Mouse (Mus musculus) ZHBTc4 (cell line): ENCODE measurements around the gene Adamts18.

Experiments used
- DNase-seq: peaks from one replicate; pipeline ENCODE4 v3.0.0-alpha.2; 2011; ENCODE audit warnings: low read depth, low spot score

The Adamts18 gene

DNA sequence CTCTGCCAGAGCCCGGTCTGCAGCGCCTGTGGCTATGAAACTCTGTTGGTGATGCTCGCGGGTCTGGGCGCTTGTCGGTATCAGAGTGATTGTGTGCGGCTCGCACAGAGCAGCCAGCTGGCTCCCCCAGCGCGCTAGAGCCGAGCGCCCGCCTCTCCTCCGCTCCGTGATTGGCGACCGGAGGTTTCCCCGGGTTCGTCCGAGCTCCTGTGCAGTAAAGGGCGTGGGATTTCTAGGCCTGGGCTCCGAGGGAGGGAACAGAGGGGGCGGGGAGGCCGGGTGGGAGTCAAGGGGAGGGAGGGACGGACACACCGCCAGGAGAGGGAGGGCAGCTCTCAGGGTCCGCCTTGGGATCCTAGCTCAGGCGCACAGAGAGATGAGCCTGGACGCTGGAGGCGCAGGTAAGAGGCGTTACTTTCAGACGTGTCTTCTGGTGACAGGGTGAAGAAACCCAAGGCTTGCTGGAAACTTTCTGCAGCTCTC lies at the start of gene Adamts18:
Gene Adamts18 (minus strand): TSS at position 86 of the 483 bp plus-strand sequence.
- peak; percentile 73 for DNase-seq

DNA sequence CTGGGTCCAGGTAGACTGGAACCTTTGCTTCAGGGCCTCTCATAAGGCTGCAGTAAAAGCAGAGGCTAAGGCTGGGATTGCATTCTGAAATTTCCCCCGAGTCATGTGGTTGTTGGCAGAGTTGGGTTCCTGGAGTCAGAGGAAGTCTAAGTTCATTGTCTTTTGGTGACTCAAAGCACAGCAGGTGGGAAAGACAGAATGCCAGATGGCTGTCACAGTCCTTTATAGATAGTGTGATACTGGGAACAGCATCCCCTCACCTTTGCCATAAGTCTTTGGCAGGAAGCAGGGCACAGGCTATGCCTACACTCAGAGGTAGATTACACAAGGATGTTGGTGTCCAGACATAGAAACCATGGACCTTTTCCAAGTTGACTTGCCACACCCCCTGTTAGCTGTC lies 47.9 kb upstream of the Adamts18 start:
- no peak for DNase-seq

DNA sequence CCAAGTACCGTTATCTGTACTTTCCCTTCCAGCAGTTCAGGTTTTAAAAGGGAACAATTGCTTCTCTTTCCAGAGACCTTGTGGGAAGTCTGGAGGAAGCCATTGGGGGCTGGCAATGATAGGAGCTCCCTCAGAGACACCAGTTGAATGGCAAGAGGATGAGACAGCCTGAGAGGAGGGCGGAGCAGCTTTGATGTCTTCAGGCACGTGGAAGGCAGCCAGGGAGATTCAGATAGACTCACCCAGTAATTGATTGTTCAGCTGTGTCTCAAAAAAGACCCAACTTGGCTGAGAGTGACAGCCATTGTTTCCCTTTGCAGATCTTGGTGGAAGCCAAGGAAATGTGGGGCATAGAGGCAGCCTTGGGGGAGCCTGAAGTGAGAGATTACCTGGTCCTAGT lies 42.8 kb upstream of the Adamts18 start:
- DNase-seq = peak; percentile 16

DNA sequence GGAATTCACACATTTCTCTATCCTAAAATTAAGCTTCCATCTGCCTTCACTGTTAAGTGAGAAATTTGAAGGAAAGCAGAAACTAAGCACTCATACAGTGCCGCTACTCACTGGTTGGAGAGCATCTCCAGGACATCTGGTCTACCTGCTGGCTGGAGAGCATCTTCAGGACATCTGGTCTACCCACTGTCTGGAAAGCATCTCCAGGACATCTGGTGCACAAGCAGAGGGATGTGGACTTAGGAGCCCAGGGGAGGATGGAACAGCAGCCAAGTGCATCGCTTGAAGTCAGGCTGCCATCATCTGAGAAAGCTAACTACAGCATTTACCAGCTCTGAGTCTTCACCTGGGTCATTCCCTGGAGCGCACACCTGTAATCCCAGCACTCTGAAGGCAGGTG lies 38.0 kb upstream of the Adamts18 start:
- no peak for DNase-seq

DNA sequence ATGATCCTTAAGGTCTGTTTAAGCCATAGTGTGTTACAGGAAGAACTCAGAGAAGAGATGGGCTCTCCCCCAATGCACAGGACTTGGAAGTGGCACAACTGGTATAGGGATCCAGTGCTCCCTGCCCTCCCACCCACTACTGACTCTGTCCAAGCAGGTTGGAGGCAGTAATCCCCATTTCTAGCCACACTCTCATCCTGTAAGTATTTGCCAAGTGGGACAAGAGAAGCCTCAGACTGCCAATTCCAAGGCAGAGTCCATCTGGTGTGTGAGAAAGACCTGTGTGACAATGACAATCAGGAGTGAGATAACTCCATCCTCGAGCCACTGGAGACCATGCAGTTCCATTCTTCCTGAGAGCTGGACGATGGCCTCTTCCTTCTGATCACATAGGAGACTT lies 36.6 kb upstream of the Adamts18 start:
- no peak for DNase-seq

DNA sequence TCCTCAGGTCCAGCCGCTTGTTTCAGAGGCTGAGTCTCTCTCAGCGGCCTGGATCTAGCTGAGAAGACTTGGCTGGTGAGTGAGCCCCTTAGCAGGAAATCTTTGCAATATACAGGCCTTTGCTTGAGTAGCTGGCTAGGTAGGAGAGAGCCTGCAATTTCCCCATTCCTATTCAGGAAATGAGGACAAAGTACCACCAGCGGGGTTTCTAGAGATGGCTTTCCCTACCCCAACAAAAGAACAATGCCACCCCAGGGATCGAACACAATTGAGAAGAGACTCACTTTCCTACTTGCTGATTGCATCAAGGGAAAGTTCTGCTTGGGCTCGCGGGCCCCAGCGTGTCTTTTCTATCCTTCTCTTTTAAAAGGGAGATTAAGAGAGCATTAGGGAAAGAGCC lies 35.5 kb upstream of the Adamts18 start:
- peak; percentile 75 for DNase-seq

DNA sequence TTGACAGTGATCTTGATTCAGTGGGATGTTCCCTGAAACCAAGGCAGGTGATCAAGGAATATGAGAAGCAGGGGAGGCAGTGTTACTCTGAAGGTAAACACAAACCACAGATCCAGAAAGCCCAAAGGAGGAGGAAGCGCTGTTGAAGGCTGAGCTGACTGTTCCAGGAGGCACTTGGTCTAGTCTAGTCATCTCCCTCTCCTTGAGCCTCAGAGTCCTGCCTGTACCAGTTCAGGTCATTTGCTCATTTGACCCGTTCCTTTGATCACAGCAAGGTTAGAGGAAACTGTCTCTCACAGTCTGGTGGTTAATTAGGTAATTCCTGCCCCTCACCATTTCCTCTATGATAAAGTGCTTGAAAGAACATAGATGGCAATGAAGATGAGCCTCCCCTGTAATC lies 34.0 kb upstream of the Adamts18 start:
- DNase-seq = no peak

DNA sequence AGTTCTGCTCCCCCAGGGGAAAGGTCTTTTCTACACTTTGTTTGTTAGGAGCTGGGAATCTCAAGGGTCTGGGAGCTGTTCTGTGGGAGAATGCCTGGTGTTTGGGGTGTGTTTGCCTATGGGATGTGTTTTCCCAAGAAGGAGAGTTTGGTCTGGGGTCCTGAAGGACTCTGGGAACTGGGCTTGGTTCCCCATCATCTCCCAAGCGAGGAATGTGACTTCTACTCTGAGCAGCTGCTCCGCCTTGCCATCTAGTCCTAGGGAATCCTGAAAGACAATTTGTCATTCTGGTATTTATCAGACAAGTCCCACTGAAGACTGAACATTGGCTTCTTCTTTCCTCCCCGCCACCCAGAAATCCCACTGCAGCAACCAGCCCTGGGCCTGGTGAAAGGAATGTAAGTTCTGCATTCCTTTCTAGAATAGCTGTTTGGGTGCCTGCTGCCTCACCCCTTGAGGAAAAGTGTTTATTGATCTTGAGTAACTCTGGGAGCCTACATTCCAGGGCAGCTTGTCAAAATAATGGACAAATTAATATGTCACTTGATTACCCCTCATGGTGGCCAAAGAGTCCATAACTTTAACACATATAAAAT lies 30.0 kb upstream of the Adamts18 start:
- DNase-seq = peak; percentile 9

DNA sequence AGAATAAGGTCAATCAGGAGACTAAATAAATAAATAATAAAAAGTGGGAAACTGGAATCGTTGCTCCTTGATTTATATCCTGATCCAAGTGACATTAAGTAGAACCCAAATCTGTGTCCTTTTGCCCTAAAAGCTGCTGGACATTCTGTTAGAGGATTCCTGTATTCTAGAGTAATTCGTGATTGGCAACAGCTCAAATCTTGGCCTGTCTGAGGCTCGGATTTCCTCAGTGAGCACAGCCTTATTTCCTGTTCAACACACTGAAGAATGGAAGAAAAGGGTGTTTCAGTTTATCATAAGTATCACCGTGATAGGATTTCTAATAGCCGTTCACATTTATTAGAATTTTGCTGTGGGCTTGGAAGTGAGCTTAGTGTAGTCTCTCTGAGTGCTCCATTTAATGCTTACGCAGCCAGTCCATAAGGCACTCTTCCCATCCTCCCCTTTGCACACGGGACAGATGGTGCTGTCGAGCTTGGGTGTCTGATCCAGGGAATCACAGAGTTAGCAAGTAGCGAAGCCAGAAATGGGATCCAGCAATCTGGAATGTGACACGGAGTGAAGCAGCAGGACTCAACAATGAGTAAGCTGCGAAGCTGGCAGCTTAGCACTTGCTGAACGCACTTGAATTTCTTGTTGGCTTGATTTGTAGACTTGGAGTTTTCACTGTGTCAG lies 25.0 kb upstream of the Adamts18 start:
- no peak for DNase-seq

DNA sequence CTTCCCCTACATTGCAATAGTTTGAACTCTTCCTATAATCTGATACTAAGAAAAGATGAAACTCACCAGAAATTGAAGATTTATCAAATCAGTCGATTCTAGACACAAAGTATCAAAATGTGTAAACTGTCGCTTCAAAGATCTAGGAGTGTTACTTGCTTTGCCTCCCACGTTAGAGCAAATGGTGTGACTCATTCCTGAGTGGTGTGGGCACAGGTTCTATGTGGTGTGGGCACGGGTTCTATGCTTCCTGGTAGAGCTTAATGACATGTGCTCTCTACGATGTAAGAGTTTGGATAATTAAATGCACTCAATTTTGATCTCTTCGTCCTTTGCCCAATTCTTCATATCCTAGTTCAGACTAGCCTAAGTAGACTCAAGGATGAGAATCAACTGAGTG lies 23.9 kb upstream of the Adamts18 start:
- no peak for DNase-seq

DNA sequence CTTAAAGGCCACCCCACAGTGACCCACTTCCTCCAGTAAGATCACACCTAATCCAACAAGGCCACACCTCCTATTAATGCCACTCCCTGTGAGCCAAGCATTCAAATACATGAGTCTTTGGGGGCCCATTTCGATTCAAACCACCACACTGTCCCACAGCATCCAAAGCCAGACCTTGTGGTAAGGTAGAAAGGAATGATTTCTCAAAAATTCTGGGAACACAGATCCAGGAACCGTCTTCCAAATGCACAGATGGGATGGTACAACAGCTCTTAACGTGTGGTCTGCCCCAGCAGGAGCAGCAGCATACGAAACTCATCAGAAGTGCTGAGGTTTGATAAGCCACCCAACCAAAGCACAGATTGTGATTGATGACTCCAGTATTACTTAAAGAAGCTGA lies 18.0 kb upstream of the Adamts18 start:
- DNase-seq = no peak

DNA sequence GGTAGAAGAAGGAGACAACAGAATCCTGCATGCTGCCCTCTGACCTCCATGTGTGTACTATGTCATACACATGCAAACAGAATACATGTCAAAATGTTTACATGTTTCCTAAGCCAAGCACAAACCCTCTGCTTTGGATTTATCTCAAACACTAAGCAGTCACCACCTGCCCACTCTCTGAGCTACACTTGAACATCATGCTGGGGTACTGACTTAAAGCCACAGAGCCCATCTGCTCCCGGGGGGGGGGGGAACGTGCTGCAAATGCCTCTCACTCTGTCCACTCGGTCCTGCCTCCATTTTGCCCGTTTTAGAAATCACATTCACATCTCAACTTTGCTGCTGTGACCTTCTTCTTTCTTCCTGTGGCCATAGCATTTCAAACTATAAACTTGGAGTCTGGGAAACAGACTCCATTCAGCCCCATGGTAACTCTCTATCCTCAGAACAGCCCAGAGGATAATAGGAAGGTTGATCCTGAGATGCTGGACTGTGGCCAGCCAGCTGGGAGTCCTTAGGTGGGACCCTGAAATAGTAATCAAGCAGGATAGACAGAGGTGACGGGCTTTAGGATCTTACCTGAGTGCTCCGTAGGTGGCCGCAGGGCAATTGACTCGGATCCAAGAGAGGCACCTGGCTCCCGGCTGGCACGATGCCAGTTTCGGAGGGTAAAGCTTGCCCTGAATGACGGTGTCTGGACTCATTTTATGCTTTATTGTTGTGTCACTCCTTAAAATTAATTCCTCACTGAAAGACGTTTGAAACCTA lies 17.0 kb upstream of the Adamts18 start:
- no peak for DNase-seq

DNA sequence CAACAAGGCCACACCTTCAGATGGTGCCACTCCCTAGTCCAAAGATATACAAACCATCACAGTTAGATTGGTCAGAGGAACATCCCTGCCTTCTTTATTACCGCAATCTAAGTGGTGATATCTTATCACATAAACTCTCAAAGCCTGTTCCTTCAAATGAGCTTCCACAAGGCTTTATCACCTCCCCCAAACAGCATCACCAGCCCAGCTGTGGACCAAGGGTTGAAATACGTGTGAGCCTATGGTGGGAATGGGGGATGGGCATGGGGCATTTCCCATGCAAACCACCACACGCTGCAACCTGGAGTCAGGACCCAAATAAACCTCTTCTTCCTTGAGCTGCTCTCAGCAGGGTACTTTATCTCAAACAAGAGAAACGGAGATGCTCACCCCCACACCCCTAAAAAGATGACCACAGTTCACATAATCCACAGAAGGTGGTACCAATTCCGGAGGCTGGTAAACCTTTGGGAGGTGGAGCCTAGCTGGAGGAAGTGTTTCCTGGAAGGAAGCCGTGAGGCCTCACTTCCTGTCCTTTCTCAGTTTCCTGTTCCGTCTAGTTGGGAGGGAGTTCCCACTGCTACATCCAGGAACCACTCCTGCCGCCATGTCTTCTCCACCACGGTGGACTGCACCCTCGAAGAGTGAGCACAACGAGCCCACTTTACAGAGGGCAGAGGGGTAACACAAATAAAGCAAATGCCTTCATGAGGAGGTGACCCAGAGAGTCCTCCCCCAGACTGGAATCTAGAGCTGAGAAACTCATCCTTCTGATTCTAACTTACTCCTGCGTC lies 11.5 kb upstream of the Adamts18 start:
- no peak for DNase-seq

DNA sequence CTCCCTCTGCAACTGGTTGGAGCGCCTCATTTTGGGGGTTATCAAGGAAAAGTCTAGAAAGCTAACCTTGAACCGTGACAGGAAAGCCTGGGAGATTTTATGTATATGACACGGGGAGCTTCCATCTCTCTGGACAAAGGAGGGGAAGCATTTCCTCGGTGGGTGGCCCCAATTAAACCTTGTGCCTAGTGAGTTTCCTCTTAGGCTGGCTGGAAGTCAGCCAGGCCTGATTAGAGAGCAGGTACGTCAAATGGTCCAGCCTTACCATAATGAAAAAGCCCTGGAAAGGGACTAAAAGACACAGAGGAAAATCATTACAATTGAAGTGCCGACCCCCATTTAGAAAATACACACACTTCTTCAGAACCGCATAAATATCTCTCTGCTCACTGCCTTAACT lies 10.3 kb upstream of the Adamts18 start:
- DNase-seq = no peak

DNA sequence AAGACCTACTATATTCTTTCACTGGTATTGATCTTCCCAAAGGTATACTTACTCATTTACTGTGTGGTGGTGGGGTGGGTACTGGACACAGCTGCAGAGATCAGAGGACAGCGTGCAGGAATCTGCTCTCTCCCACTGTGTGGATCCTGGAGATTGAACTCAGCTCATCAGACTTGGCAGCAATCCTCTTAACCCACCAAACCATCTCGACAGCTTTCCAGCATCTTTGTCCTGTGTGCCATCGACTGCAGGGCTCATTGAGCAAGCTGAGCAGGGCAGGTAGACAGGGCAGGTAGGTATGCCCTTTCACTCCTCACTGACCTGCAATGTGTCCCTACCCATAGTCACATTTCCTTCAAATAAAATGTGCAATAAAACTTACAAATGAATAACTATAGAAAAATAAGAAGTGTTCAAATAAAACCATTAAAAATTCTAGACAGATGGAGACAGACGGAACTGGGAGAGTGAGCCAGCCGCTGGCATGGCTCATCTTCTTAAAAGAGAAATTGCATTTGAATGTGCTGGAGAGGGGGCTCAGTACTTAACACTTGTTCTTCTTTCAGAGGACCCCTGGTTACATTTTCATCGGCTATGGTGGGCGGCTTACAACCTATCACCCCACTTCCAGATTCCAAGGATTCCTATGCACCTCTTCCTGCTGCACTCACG lies 6.2 kb upstream of the Adamts18 start:
- no peak for DNase-seq

DNA sequence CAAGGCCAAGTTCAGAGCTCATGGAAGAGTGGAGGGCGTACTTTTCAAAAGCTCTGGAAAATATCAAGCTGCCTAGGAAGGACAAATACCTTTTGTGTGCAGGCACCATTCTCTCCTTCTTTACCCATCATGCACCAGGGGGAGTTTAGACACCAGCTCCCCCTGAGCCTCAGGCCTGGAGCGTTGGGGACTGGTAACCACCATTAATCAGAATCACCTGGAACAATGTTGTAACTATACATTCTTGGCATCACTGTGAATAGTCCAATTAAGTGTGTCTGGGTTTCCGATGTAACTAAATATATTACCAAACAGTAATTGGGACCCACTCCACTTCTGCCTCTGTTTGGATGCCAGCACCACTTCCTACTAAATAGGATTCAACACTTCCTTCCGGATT lies 5.2 kb upstream of the Adamts18 start:
- no peak for DNase-seq

DNA sequence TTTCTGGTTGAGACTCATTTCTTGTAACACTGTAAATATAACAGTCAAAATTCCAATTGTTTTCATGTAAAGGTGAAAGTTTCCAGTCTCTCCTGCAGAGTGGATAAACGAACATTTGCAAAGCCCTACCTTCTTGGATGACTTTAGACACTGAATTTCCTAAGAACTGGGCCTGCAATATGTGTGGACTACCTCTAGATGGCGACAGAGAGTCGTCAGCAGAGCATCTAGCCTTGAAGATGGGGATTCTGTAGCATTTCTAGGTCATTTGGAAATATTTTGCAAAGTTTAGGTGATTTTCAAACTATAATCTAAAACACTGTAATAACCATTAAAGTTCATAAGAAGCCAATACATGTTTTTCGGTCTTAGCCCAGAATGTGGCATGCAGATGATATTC lies 3.1 kb upstream of the Adamts18 start:
- DNase-seq = peak; percentile 54

DNA sequence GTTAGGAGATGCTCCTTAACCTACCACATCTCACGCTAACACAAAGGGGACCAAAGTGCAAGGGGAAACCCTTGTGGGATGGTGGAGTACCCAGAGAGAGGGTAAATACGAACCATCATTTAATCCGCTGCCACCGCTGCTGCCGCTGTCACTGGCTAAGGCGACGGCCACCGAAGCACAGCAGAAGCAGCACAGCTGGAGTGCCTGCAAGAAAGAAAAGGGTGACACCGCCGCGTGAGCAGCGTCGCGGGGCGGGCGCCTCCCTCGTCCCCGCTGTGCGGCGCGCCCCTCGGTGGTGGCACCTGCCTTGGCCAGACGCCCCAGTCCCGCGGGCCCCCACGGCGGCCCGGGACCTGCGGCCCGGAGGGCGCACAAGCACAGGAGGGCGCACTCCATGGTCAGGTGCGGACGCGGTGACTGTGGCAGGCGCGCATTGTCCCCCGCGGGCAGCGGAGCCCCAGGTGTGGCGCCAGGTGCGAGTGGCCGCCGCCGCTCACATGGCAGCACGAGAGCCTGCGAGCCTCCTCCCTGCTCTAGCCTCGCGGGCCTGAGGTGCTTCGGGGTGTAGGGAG lies 371 bp downstream of the Adamts18 start:
- peak; percentile 35 for DNase-seq

DNA sequence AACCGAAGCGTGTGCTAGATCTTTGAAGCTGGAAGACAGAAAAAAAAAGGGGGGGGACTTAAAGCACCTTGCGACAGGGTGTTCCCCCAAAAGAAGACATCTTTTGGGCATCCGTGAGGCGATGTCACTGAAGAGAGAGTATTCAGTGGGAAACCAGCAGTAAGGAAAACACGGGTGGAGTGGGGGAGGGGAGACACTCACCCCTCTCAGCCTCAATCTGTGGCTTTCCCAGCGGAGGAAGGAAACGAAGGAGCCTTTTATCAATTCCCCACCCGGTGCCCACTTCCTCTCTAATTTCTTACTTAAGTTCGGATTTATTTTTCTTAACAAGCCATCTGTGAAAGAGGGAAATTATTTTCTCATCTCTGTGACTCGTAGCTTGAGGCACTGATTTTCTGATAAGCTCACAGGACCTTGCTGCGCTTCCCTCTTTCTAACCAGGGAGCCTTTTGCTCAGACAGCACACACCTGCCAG lies 895 bp downstream of the Adamts18 start:
- DNase-seq = no peak

DNA sequence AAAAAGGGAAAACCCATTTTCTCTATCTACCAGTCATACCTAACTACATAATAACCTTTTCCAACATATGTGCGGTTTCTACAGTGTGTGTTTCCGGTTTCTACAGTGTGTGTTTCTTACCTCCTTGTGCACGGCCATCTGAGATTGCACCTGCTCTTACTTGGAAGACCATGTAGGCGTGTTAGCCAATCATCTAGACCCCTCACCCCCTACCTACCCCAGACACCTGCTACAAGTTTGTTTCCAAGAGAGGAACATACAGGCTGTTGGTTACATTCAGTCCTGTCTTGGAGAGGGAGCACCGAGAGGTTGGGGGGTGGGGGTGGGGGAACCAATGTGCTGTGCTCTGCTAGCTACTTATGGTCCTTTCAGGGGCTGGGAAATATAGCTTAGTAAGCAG lies 1.9 kb downstream of the Adamts18 start:
- no peak for DNase-seq

DNA sequence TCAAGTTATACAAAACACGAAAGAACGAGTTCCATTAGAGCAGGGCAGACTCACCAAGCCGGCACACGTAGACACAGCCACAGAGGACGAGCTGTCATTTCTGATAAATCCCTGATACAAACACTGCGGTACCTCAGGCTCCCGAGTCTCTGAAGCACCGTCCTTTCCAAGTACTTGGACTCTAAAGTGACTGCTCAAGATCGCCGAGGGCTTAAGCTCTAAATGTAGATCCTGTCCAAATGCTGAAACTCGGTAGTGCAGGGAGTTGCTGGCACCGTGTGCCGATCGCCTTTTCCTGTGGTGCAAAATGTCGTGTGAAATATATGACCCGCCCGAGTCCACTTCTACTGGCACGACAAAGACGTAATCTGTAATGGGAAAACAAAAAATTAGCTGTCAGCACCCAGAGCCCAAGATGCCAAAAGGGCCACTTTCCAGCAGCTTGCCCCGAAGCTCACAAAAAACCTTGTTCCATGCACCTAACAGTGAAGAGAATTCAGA lies 3.7 kb downstream of the Adamts18 start:
- DNase-seq = no peak
